Mouse (Mus musculus) right cerebral cortex, postnatal 10 days (tissue): ENCODE data around the gene Jaml.
A peak's percentile ranks its signal among the peaks of the same experiment; 100 is the strongest.
"Not testable (repeated sequence)": the region's sequence is repeated elsewhere in the genome, so short reads cannot be mapped to it uniquely, and the experiment has no call there.

Source experiments
- DNase-seq, 2 experiments: peaks; one replicate each; pipeline ENCODE4 v3.0.0; 2021; ENCODE audit warnings: low spot score in 2 of 2

The Jaml gene

DNA sequence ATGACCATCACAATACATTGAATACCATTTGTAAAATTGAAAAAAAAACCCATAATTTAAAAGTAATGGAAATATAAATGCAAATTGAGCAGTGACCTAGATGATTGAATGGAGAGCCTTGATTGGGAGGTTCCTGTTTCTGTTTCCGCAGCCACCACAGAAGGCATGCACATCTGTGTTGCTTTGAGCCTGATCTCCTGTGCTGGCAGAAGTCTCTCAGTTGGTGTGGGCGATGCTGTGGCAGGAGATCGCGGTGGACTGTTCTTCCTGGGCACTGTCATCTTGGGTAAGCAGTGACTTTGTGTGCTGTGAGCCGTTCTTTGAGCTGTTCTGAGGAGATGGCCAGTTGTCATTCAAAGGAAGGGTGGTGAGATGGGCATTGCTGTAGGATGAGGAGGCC is at the start of gene Jaml:
Jaml (plus strand) TSS at position 173 of the 400 bp plus-strand sequence.
- DNase-seq = no peak

DNA sequence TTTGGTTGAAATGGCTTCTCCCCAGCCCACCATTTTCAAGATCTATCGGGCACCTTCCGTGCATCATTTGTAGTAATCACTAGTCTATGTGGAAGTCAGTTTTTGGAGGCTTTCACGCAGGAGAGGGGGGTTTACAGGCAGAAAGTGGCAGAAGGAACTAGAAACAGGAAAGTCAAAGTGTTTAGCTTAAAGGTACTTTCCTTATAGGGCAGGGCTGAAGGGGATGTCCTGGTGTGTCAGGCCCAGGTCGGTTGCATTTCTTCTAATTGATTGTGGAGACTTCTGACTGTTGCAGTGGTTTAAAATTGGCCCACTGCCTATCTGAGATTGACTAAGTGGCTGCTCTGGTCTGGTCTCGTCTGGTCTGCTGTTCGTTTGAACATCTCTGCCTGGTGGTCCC is 48.6 kb upstream of the Jaml start:
- DNase-seq = no peak

DNA sequence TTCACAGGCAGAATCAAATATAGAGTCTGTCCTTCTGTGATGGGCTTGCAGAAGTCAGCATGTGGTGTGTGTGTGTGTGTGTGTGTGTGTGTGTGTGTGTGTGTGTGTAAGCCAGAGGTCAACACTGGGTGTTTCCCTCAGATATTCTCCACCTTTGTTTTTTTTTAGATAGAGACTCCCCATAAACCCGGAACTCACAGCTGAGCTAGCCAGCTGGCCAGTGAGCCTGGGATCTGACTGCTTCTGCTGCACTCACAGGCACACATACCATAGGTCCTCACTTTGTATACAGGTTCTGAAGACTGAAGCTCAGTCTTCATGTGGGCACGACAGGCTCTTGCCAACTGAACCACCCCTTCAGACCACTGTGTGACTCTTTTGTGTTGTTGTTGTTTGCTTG is 46.7 kb upstream of the Jaml start:
- no peak for DNase-seq

DNA sequence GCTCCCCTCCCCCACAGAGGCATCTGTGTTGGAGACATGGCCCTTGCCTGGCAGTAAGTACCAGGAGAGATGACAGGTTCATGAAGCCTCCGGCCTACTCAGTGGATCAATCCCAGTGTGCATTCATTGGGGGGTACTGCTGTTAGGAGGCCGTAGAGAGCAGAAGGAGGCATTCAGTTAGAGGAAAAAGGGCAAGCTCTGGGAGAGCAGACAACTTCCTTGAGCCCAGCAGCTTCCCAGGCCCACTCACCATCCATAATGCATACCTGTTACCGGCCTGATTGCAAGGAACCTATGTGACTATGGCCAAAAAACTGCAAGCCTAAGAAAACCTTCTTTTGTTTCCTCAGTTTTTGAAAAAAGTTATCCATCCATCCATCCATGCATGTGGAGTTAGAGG is 44.5 kb upstream of the Jaml start:
- DNase-seq = no peak

DNA sequence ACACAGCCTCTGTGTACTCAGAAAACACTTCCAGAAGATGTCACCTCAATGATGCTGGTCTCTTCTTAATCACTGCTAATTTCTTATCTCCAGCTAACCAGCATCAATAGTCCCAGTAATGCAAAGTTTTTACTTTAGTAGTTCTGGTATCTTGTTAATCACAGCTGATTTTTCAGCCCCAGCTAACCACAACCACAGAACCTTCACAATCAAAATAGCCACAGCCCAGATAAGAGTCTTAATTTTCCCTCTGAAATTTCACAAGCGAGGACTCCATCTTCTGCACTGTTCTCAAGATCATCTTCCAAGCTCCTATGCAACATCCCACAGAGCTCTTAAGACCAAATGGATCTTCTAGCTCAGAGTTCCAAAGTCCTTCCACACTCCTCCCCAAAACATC is 41.2 kb upstream of the Jaml start:
- DNase-seq = not testable (repeated sequence)

DNA sequence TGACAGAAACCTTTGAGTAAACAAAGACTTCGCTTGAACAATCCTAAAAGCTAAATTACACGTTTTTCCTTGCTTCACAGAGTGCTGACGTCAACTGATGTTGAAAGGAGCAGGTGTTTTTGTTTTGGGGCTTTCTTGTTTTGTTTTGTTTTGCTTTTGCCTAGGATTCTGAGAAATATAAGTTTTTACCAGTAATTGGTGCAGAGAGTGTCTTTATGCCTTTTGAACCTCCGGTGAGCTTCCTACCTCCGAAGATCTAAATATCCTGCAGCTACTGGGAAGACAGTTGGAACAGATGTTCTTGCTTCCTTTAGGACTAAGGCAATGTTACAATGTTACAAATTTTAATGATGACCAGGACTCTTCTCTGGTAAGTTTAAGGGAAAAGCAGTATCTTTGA is 39.5 kb upstream of the Jaml start, which contains the start of gene Mpzl2:
Mpzl2 (plus strand) TSS at position 301 of the 400 bp plus-strand sequence.
- DNase-seq = no peak

DNA sequence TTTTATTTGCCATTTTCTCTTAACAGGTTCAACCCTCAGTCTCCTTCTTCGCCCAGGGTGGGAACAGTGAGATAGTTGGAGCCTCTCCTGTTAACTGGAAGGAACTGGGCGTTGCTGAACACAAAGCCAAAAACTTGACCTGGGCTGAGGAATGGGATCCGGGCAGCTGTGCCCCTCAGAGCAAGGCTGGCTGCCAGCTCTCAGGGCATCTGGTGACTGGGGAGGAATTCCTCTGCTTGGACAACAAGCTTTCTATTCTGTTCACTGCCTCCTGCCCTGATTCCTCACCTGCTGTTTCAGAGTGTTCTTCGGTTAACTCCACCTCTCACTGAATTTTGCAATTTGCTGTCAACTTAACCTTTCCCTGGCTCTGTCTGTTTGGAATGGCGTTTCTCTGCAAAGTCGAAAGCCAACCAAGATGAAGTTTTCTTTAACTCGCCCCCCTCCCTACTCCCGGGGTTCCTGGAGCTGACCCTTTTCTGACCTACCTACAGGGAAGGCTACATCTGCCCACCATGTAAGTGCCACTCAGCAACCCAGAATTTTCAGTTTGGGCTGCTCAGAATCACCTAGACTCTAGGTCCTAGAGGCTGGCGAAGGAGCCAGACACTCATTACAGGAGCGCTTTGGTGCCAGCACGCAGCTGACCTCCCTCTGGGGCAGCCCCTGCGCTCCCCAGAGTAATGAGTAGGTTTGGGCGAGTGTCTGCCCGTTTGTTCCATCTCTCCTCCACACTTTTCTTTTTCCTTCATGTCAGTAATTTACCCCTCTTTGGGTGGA is 38.7 kb upstream of the Jaml start:
- no peak for DNase-seq

DNA sequence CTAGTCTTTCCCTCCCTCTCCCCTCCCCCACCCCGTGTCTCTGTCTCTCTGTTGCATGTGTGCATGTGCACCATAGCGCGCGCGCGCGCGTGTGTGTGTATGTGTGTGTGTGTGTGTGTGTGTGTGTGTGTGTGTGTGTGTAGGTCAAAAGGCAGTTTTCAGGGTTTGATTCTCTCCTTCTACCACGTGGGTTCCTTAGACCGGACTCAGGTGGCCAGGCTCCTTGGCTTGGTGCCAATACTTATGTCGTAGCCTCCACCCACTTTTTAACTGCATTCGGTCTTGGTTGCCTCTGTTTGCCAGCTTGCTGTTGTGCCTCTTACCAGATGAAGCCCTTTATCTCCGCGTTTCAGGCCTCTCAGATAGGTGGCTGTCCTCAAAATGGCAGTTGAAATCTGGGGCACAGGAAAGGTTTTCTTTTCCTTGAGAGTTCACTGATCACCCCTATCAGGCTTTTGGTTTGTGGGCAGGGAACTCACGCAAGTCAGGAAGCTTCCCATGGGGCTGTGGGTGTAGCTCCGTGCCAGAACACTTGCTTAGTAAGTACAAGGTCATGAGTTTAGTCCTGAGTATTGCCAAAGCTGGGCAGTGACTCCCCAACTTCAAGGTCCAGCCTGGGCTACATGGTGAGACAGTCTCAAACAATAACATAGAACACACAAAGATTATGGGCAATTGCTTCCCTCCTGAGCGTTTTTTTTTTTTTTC is 37.7 kb upstream of the Jaml start:
- no peak for DNase-seq

DNA sequence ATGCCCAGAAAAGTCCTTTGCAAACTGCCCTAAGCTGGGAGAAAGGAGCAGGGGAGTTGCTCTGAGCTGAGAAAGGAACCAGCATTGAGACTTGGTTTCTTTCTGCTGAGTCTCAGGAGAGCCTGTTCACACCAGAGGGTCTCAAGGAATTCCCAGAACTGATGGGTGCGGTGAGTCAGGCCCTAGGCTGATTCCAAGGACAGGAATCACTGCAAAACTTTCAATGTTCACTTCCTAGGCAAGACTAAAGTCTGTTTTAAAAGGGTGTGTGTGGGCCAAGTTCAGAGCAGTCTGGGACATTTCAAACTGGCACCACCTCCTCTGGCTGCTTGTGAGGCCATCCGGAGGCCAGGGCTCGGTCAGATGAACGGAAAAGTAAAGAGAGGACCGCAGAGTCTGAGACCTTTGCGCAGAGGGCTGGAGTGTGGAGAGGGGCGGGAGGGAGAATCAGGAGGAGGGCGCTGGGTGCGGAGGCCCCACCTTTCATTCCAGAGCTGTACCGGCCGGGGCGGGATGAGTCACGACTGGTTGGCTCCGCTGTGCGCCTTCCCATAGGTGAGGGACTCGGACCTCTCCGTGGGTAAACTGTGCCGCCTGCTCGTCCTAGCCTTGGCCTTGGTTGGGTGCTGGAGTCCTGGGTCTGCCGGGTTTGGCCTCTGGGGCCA is 36.8 kb upstream of the Jaml start:
- no peak for DNase-seq

DNA sequence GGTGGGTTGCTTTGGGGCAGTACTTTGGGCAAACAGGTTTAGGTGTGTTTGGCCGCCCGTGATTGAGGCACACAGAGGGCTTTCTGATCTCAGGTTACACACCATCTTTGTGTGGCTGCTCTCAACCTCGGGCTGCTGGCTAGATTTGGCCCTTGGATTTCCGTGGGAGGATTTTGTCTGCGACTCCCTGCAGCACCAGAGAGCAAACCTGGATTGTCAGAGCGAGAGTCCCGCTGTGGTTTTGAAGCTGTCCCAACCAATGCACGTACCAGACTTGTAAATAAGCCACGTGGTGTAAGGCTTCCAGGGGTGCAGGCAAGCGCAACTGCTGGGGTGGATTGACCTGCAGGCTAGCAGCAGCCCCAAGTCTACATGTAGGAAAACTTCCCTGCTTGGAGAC is 36.0 kb upstream of the Jaml start:
- no peak for DNase-seq

DNA sequence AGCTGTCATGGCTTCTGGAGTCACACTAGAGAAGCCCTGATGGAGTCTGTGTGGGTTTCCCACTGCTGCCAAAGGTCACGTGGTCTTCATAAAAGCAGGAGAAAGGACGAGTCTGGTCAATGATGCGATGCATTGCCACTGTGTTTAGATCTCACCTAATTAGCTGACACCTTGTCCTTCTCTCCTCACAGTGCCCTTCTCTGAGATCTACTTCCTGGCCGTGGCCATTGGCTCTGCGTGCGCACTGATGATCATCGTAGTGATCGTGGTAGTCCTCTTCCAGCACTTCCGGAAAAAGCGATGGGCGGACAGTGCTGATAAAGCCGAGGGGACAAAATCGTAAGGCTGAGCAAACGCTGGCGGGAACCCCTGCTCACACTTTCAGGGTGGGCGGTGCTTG is 32.0 kb upstream of the Jaml start:
- DNase-seq = no peak

DNA sequence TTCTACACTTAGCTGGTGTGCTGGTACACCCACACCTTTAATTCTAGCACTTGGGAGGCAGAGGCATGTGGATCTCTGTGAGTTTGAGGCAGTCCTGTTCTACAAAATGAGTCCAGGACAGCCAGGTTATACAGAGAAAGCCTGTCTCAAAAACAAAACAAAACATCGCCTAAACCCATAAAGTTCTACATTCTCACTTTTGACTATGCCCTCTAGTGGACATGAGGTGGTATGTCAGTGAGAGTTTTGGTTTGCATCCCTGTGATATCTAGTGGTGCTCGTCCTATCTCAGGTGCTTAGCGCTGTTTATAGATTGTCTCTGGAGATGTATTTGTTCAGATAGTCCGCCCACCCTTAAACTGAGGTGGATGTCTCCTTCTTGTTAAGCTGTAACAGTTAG is 30.5 kb upstream of the Jaml start:
- DNase-seq = no peak

DNA sequence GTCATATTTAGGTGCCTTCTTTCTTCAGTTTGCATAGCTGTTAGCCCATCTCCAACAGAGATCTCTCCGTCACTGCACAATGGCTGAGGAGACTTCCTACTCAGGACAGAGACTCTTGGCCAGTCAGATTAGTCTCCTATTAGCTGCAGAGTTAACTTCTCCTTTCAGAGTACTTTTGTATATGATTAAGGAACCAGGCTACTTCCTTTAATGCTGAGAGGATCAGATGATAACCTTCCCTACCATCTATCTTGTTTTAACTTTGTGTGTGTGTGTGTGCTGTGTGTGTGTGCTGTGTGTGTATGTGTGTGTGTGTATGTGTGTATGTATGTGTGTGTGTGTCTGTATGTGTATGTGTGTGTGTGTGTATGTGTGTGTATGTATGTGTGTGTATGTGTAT is 29.3 kb upstream of the Jaml start:
- DNase-seq = no peak

DNA sequence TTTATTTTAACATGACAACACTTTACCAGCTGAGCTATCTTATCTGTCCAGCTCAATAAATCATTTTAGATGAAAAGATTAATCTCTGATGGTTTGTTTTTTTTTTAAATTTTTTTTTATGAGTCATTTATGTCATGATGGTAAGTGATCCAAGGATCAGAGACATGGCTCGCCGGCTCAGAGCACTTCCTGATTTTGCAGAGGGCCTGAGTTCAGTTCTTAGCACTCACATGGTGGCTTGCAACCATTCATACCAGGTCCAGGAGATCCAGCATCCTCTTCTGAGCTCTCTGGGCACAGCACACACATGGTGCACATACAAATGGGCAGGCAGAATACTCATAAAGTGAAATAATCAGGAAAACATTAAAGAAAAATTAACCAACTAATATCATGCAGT is 28.7 kb upstream of the Jaml start:
- no peak for DNase-seq

DNA sequence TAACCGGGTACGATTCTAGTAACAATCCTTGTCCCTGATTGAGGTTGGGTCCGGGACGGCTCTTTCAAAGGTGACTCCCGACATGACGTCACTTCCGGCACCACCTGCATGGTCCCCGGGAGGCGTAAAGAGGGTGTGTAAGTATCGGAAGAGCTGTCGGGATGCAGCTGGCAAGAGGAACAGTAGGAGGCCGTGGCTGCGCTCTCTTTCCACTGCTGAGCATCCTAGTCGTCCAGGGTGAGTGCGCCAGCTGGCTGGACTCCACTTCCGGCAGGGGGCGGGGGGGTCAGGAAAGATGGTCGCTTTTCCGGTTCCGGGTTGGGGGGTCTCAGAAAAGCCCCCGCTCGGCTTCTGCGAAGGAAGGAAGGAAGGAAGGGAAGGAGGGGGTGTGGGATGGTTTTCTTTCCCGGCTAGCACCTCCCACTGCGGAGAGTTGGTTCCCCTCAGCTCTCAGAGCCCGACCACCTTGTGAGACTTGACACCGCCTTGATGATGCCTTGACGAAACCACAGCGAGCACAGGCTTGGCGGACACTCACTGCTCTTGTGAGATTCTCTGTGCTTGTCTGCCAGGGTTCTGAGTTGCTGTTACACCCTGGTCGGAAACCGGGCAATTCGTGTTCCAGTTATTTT is 23.8 kb upstream of the Jaml start, which contains the start of gene Mpzl3:
Mpzl3 (plus strand) TSS at position 105 of the 632 bp plus-strand sequence.
- peak; percentile 92 to 93 for DNase-seq

DNA sequence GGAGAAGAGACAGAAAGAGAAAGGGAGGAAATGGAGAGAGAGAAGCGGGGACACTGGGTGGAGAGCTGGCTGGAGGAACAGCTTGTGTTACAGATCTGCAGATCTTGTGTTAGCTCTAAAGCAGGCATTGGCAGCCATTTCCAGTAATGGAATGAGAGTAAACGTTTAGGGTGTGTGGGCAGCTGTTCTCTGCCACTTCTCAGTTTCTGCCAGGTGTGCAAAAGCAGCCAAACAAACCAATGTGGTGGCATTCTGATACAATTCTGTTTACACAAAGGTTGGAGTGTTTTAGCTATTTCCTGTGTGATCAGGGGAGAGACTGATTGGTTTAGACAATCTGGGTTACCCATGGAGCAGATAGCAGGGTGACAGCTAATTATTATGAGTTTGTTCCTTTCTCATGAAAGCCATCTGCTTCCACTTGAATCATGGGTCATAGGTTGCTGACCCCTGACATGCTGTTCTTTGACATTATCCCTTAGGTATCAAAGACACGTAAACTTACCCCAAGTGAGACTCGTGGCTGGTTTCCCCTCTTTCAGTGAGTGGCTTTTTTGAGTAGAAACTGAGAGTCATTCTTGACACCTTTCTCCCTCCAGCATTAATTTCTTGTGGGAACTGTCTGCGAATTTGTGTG is 20.6 kb upstream of the Jaml start:
- no peak for DNase-seq

DNA sequence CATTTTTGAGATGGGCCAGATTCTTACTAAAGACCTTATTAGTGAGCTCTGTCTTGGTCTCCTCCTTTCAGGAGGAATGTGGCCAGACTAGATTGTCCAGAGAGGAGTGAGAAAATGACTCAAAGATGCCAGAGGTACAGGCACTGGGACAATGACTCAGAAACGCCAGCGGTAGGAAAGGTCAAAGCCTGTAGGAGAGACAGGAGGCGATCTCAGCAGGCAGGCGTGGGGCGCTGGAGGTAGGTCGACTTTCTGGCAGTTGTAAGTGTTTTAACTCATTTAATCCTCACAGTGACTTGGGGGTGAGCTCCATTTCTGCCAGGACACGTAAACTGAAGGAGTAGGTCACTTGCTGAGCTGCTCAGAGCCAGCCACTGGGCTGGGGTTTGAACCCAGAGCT is 18.8 kb upstream of the Jaml start:
- DNase-seq = no peak

DNA sequence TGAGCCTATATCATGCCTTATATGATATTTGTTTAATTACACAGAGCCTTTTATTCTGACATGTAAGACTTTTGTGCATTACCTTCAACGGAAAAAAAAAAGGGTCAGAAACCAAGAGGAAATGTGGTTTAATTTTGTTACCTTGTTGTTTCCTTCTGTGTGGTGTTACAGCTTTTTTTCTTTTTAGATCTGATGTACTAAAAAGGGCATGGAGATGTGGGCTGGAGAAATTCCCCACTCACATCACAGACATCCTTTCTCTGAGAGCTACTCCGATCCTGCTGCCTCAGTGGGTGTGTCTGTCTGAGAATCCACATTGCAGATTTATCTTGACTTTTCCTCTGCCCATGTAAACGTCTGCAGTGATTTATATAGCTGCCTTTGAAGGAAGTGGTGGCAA is 16.3 kb upstream of the Jaml start:
- DNase-seq = no peak

DNA sequence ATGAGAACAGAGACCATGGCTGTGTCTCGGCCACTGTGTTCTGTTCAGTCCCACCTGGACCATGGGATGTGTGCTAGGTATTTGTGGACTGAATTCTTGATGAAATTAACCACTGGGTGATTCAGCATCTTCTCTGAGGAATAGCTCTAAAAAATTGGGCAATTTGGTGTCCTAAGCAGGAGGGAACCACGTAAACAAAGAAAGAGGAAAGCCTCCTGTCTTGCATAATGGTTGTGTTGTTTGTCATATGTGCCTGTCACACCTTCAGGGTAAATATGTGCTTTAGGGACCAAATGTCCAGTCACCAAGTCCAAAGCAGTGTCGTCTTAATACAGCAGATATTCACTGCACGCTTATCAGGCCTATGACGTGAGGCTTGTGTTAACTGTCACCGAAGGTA is 14.6 kb upstream of the Jaml start:
- DNase-seq = no peak

DNA sequence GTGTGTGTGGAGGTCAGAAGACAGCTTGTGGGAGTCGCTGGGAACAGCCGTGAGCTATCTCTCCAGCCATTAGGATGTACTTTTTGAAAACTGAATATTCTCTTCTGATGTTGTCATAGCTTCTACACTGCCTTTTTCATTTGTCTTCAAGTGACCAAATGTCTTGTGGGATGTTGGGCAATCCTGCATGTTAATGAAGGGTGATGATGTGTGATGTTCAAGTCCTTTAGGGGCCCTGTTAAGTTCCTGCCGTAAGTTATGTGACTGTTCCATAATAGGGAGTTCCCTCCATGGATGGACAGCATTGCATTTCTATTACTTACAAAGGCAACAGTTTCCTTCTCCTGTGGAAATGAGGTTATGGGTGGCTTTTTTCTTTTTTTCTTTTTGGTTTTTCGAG is 12.2 kb upstream of the Jaml start:
- no peak for DNase-seq

DNA sequence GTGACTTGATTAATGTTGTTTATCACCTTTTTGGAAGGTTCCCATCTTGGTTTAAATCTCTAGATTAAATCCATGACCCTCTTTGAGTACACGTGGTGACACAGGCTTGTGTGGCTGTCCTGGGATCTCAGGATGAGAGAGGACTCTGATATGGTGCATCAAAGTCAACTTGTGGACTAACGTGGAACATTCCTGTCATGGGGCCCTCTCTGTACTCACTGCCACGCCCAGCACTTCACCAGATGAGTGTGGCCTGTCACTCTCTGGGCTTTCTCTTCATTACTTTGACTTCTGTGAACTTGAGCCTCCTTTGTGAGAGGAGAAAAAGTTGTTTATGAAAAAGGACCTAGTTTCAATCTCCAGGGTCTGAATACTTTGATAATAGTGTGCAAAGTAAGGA is 7.2 kb upstream of the Jaml start:
- no peak for DNase-seq

DNA sequence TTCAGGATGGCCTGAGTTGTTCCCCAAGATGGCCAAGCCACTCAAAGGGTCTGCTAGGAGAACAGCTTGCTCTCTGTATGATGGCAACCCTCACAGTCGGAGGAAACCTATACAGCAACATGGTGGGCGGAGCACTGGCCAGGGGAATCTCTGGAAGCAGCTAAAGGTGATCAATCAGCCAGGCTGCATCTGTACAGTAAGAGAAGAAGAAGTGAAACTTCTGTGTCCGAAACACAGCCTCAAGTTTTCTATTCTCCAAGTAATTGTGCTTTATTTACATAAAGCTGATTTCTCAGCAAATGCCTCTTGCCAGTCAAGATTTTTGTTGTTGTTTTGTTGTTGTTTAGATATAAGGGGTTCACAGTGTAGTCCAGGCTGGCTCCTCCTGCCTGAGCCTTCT is 1.1 kb upstream of the Jaml start:
- no peak for DNase-seq
